Mouse (Mus musculus) layer of hippocampus, postnatal 14 days (tissue): Measurements from ENCODE around the gene Dazap1. TPM values are rescaled to one million over a fixed set of nuclear protein-coding genes. Genes with fewer than 3 reads are reported as not detected.

Experiments used
- DNase-seq, 2 experiments: peaks; one replicate each; pipeline ENCODE4 v3.0.0; 2021 to 2022; ENCODE audit warnings: low spot score in 2 of 2, mixed read lengths in 1 of 2
- total RNA-seq, 2 experiments: library from RNA; stranded (reverse); gene quantifications; 2 replicates each; pipeline ENCODE4 v1.2.3; 2021

Gene Dazap1
- total RNA-seq, 2 experiments from 2014 or later: 83.0 to 93.6 TPM

- DNase-seq: no peak
These were observed 35.5 kb downstream of the Dazap1 start for GRCm38 (mm10) chr10:80296824-80297223.

GRCm38 (mm10) chr10:80297526-80298133 lies 36.3 kb downstream of the Dazap1 start:
- DNase-seq: no peak

- DNase-seq: peak; percentile 91 to 95
These were observed 37.4 kb downstream of the Dazap1 start for GRCm38 (mm10) chr10:80298571-80299281.

- no peak for DNase-seq
These were observed 38.0 kb downstream of the Dazap1 start for GRCm38 (mm10) chr10:80299301-80299700.

- no peak for DNase-seq
These were observed 38.5 kb downstream of the Dazap1 start for GRCm38 (mm10) chr10:80299824-80300223.

GRCm38 (mm10) chr10:80300672-80301181 lies 39.4 kb downstream of the Dazap1 start:
- peak in 1 of 2 experiments; percentile 71 for DNase-seq

- no peak for DNase-seq
These were observed 40.2 kb downstream of the Dazap1 start for GRCm38 (mm10) chr10:80301256-80302081.

GRCm38 (mm10) chr10:80302082-80302355 lies 40.7 kb downstream of the Dazap1 start:
- no peak for DNase-seq

GRCm38 (mm10) chr10:80302471-80302881 lies 41.2 kb downstream of the Dazap1 start:
- DNase-seq: peak; percentile 71 to 88

- DNase-seq: no peak
These were observed 43.2 kb downstream of the Dazap1 start for GRCm38 (mm10) chr10:80304458-80304857.

- no peak for DNase-seq
These were observed 43.6 kb downstream of the Dazap1 start for GRCm38 (mm10) chr10:80304862-80305261.

GRCm38 (mm10) chr10:80311560-80311959 lies 50.3 kb downstream of the Dazap1 start:
- no peak for DNase-seq

GRCm38 (mm10) chr10:80312586-80313504 lies 51.6 kb downstream of the Dazap1 start:
- no peak for DNase-seq

GRCm38 (mm10) chr10:80313627-80314201 lies 52.4 kb downstream of the Dazap1 start:
- no peak for DNase-seq

GRCm38 (mm10) chr10:80314494-80315001 lies 53.3 kb downstream of the Dazap1 start:
- DNase-seq: no peak

GRCm38 (mm10) chr10:80315315-80315714 lies 54.0 kb downstream of the Dazap1 start:
- no peak for DNase-seq

GRCm38 (mm10) chr10:80316359-80316781 lies 55.1 kb downstream of the Dazap1 start:
- no peak for DNase-seq

- no peak for DNase-seq
These were observed 55.7 kb downstream of the Dazap1 start for GRCm38 (mm10) chr10:80317011-80317410.

- DNase-seq: peak; percentile 82 to 92
These were observed 59.1 kb downstream of the Dazap1 start, which contains the start of gene 2310011J03Rik for GRCm38 (mm10) chr10:80320340-80320760. Gene 2310011J03Rik, minus strand, starts transcription at chr10:80320537.
